Mouse (Mus musculus) MEL (cell line): Measurements from ENCODE around the gene Arid5a. TPM values are rescaled to one million over a fixed set of nuclear protein-coding genes. Genes with fewer than 3 reads are reported as not detected.

Source experiments
- DNase-seq: peaks from one replicate; pipeline ENCODE4 v3.0.0; 2011; ENCODE audit warnings: low read depth, low spot score
- H3K27ac ChIP-seq: 2 replicates; pipeline ENCODE4 v1.5.1; 2012; ENCODE audit warnings: low read depth, mild to moderate bottlenecking, control low read depth, low read length, moderate library complexity; ENCODE audit not compliant: control insufficient read depth
- H3K27me3 ChIP-seq, 2 experiments: fragments of 150-350 bp in 1 of 2; sonication (generic) in 1 of 2; 2 replicates each; pipeline ENCODE4 v1.6.1; 2012; ENCODE audit warnings: low read length in 2 of 2, mild to moderate bottlenecking in 2 of 2, improper control_type of control experiment in 1 of 2, moderate library complexity in 1 of 2; ENCODE audit not compliant: insufficient read depth in 2 of 2, control insufficient read depth in 1 of 2
- H3K36me3 ChIP-seq, 2 experiments: 2 replicates each; pipeline ENCODE4 v1.6.1; 2012 to 2014; ENCODE audit warnings: low read length in 2 of 2, improper control_type of control experiment in 1 of 2, inconsistent platforms in 1 of 2, mild to moderate bottlenecking in 1 of 2; ENCODE audit not compliant: insufficient read depth in 2 of 2, control insufficient read depth in 1 of 2
- H3K4me1 ChIP-seq, 2 experiments: fragments of 150-350 bp in 1 of 2; sonication (generic) in 1 of 2; 2 replicates each; pipeline ENCODE4 v1.6.1; 2012; ENCODE audit warnings: low read length in 2 of 2, improper control_type of control experiment in 1 of 2, mild to moderate bottlenecking in 1 of 2; ENCODE audit not compliant: insufficient read depth in 2 of 2, control insufficient read depth in 1 of 2
- H3K4me3 ChIP-seq, 2 experiments: fragments of 150-350 bp in 1 of 2; sonication (generic) in 1 of 2; 2 replicates each; pipeline ENCODE4 v1.5.1; 2012; ENCODE audit warnings: low read depth in 2 of 2, low read length in 2 of 2, mild to moderate bottlenecking in 2 of 2, moderate library complexity in 2 of 2, control low read depth in 1 of 2, improper control_type of control experiment in 1 of 2; ENCODE audit not compliant: control insufficient read depth in 1 of 2, insufficient read depth in 1 of 2
- H3K79me2 ChIP-seq: 2 replicates; pipeline ENCODE4 v1.6.1; 2012; ENCODE audit warnings: mild to moderate bottlenecking, low read length, moderate library complexity; ENCODE audit not compliant: control insufficient read depth, poor library complexity, insufficient read depth
- H3K9ac ChIP-seq: 2 replicates; pipeline ENCODE4 v1.6.1; 2012; ENCODE audit warnings: low read depth, mild to moderate bottlenecking, control low read depth, low read length, moderate library complexity; ENCODE audit not compliant: control insufficient read depth, poor library complexity, severe bottlenecking
- H3K9me3 ChIP-seq: fragments of 150-350 bp; sonication (generic); replicated peaks from 2 replicates; pipeline ENCODE4 v1.6.1; 2012; ENCODE audit warnings: mild to moderate bottlenecking, low read length, improper control_type of control experiment, moderate library complexity; ENCODE audit not compliant: insufficient read depth
- BHLHE40 ChIP-seq: IDR thresholded peaks from 2 replicates; pipeline ENCODE4 v1.6.1; 2012; ENCODE audit warnings: low read depth, mild to moderate bottlenecking, inconsistent platforms, low read length, improper control_type of control experiment, borderline replicate concordance
- CHD2 ChIP-seq: IDR thresholded peaks from 2 replicates; pipeline ENCODE4 v1.6.1; 2011; ENCODE audit warnings: low read length, improper control_type of control experiment
- CTCF ChIP-seq, 3 experiments: IDR thresholded peaks in 2 of 3; conservative IDR thresholded peaks in 1 of 3; 2 replicates each; pipeline ENCODE4 v1.5.1; 2011 to 2012; ENCODE audit warnings: low read length in 3 of 3, low read depth in 2 of 3, mild to moderate bottlenecking in 2 of 3, improper control_type of control experiment in 1 of 3, inconsistent platforms in 1 of 3, mixed read lengths in 1 of 3, moderate library complexity in 1 of 3; ENCODE audit not compliant: control insufficient read depth in 1 of 3, insufficient read depth in 1 of 3, poor library complexity in 1 of 3, severe bottlenecking in 1 of 3
- ELF1 ChIP-seq: IDR thresholded peaks from 2 replicates; pipeline ENCODE4 v1.6.1; 2014; ENCODE audit warnings: low read depth, mild to moderate bottlenecking, inconsistent platforms, low read length, improper control_type of control experiment, moderate library complexity
- ETS1 ChIP-seq: IDR thresholded peaks from 2 replicates; pipeline ENCODE4 v1.6.1; 2012; ENCODE audit warnings: low read depth, mild to moderate bottlenecking, inconsistent platforms, low read length, improper control_type of control experiment, moderate library complexity
- GABPA ChIP-seq: IDR thresholded peaks from 2 replicates; pipeline ENCODE4 v1.6.1; 2012; ENCODE audit warnings: low read depth, mild to moderate bottlenecking, inconsistent platforms, low read length, improper control_type of control experiment, moderate library complexity
- GATA1 ChIP-seq: IDR thresholded peaks from 2 replicates; pipeline ENCODE4 v1.6.1; 2011; ENCODE audit warnings: low read depth, low read length, improper control_type of control experiment
- HCFC1 ChIP-seq: IDR thresholded peaks from 2 replicates; pipeline ENCODE4 v1.6.1; 2012; ENCODE audit warnings: low read depth, mild to moderate bottlenecking, inconsistent platforms, low read length, improper control_type of control experiment, moderate library complexity
- JUND ChIP-seq: IDR thresholded peaks from 2 replicates; pipeline ENCODE4 v1.6.1; 2011; ENCODE audit warnings: low read depth, mild to moderate bottlenecking, improper control_type of control experiment, low read length
- MAFK ChIP-seq: IDR thresholded peaks from 2 replicates; pipeline ENCODE4 v1.6.1; 2011; ENCODE audit warnings: low read depth, mild to moderate bottlenecking, low read length, improper control_type of control experiment, borderline replicate concordance
- MAX ChIP-seq: IDR thresholded peaks from 2 replicates; pipeline ENCODE4 v1.6.1; 2011; ENCODE audit warnings: low read length, improper control_type of control experiment
- MEF2A ChIP-seq: IDR thresholded peaks from 2 replicates; pipeline ENCODE4 v1.6.1; 2014; ENCODE audit warnings: low read depth, mild to moderate bottlenecking, inconsistent platforms, low read length, improper control_type of control experiment; ENCODE audit not compliant: poor library complexity, insufficient replicate concordance, severe bottlenecking; ENCODE audit errors: extremely low read depth
- MXI1 ChIP-seq: IDR thresholded peaks from 2 replicates; pipeline ENCODE4 v1.6.1; 2011; ENCODE audit warnings: mild to moderate bottlenecking, low read depth, low read length, improper control_type of control experiment
- MYB ChIP-seq: IDR thresholded peaks from 2 replicates; pipeline ENCODE4 v1.6.1; 2011; ENCODE audit warnings: mild to moderate bottlenecking, low read depth, low read length, improper control_type of control experiment
- MYC ChIP-seq: IDR thresholded peaks from 2 replicates; pipeline ENCODE4 v1.6.1; 2011; ENCODE audit warnings: low read depth, mild to moderate bottlenecking, low read length, improper control_type of control experiment, moderate library complexity
- NELFE ChIP-seq: IDR thresholded peaks from 2 replicates; pipeline ENCODE4 v1.6.1; 2011; ENCODE audit warnings: low read depth, low read length, improper control_type of control experiment
- POLR2AphosphoS2 ChIP-seq: IDR thresholded peaks from 2 replicates; pipeline ENCODE4 v1.6.1; 2011; ENCODE audit warnings: low read length, improper control_type of control experiment
- RAD21 ChIP-seq: IDR thresholded peaks from 2 replicates; pipeline ENCODE4 v1.6.1; 2011; ENCODE audit warnings: mild to moderate bottlenecking, low read depth, low read length, improper control_type of control experiment
- SIN3A ChIP-seq: IDR thresholded peaks from 2 replicates; pipeline ENCODE4 v1.6.1; 2012; ENCODE audit warnings: low read length, improper control_type of control experiment, inconsistent platforms
- SMC3 ChIP-seq: IDR thresholded peaks from 2 replicates; pipeline ENCODE4 v1.6.1; 2011; ENCODE audit warnings: low read depth, low read length, improper control_type of control experiment
- TBP ChIP-seq: IDR thresholded peaks from 2 replicates; pipeline ENCODE4 v1.8.0; 2011; ENCODE audit warnings: low read depth, low read length, improper control_type of control experiment
- TCF12 ChIP-seq: IDR thresholded peaks from 2 replicates; pipeline ENCODE4 v1.6.1; 2014; ENCODE audit warnings: low read depth, mild to moderate bottlenecking, inconsistent platforms, low read length, improper control_type of control experiment, moderate library complexity
- ZKSCAN1 ChIP-seq: IDR thresholded peaks from 2 replicates; pipeline ENCODE4 v1.6.1; 2012; ENCODE audit warnings: low read depth, mild to moderate bottlenecking, inconsistent platforms, low read length, improper control_type of control experiment, moderate library complexity
- ZMIZ1 ChIP-seq: IDR thresholded peaks from 2 replicates; pipeline ENCODE4 v1.6.1; 2012; ENCODE audit warnings: low read depth, mild to moderate bottlenecking, inconsistent platforms, low read length, improper control_type of control experiment, moderate library complexity
- polyA plus RNA-seq, 2 experiments: library from polyadenylated mRNA; stranded (reverse) in 1 of 2; unstranded in 1 of 2; fragments of >175 nt in 1 of 2; fragments of >200 nt in 1 of 2; gene quantifications; 2 replicates each; pipeline versions ENCODE4 v1.2.1 to v1.2.4; 2012; ENCODE audit warnings: low replicate concordance in 2 of 2, low read depth in 1 of 2; ENCODE audit not compliant: insufficient read length in 2 of 2, insufficient read depth in 1 of 2, missing spikeins in 1 of 2
- total RNA-seq: library from RNA; depleted of rRNA; stranded (reverse); fragments of 300-350 nt; gene quantifications from 2 replicates; pipeline ENCODE4 v1.2.3, GENCODE M21; 2012

Gene Arid5a
- total and polyA plus RNA-seq, 3 experiments: 4.2 to 9.0 TPM; not detected in 1

DNA sequence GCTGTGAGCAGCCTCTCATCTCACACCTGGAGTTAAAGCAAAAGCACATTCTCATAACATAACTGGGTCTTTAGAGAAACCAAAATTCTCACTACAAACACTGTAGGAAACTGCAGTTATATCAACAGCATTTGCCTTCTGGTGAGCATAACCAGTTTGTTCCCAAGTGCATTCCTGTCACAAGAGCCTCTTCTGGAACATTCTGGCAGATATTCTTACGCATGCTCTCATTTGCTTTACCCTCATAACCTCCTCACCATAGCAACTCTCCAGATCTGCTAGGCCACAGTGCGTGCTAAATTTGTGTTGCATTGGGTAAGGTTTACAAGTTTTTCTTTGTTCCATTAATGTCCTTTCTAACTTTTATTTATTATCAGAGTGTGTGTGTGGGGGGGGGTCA is 48.3 kb upstream of the Arid5a start:
- Histone ChIP-seq H3K4me1 (peaks cover 5 to 12% of the 10 kb centered on the region in 2 experiments), H3K27ac (no peak overlapping the region), H3K9me3 (no peaks in the 10 kb centered on the region), H3K4me3 (no peak overlapping the region), H3K27me3 (no peaks in the 10 kb centered on the region), H3K79me2 (no peaks in the 10 kb centered on the region), H3K9ac (no peak overlapping the region), H3K36me3 (peaks cover 0 to 7% of the 10 kb centered on the region in 2 experiments; a peak in 2 of 4 replicates)
- TF ChIP-seq ZKSCAN1 (no peak), SMC3 (no peak)
- no peak for DNase-seq

DNA sequence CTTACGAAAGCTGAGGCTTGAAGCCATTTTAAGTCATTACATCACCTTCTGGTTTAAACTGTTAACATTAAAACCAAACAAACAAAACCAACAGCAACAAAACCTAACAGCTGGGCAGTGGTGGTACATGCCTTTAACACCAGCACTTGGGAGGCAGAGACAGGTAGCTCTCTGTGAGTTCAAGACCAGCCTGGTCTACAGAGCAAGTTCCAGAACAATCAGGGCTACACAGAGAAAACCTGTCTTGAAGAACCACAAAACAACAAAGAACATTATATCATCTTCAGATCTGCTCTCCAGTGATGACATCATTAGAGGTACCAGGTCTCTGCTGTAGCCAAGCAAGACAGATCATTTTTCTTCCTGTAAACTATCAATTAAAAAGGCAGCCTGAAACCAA is 47.1 kb upstream of the Arid5a start:
- no peaks in the 10 kb centered on the region for H3K27me3 ChIP-seq
- no peaks in the 10 kb centered on the region for H3K9me3 ChIP-seq
- H3K79me2 ChIP-seq: no peaks in the 10 kb centered on the region
- H3K4me3 ChIP-seq: no peak overlapping the region
- no peak for TF ChIP-seq POLR2AphosphoS2
- no peak for TF ChIP-seq BHLHE40
- TF ChIP-seq HCFC1: no peak
- no peak for TF ChIP-seq MAX
- TF ChIP-seq MYB: no peak
- H3K36me3 ChIP-seq: peaks cover 0 to 12% of the 10 kb centered on the region in 2 experiments; a peak in 2 of 4 replicates
- no peak overlapping the region for H3K27ac ChIP-seq
- H3K9ac ChIP-seq: no peak overlapping the region
- H3K4me1 ChIP-seq: peaks cover 7 to 24% of the 10 kb centered on the region in 2 experiments
- no peak for DNase-seq

DNA sequence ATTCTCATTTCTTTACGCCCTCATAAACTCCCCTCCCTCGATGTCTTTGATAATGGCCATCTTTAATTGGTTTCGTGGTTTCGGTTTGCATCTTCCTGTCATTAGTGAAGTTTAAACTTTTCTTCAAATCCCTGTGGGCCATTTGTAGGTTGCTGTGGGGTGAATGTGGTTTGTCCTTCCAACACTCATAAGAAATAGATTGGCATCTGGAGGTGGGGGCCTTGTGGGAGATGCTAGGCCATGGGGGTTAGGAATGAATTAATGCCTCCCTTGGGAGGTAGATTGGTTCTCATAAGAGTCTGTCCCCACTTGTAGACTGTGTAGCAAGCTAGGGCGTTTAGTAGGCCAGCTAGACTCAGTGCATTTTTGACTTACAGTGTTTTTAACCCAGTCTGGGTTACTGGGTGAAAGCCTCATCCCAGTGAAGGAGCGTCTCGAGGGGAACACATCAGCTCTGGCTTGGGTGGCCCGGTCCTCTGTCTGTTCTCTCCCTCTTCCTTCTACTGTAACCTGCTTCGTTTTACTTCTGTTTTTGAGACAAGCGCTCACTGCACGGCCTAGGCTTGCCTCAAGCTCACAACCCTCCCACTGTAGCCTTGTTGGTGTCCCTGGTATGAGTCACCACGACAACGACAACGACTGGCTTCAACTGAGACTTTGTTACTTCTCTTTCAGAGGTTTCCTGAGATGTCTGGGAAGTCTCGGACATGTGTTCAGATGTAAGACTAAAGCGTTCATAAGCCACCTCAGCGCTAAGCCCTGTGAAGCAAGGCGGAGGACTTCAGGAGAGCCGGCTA is 45.6 kb upstream of the Arid5a start:
- H3K4me3 ChIP-seq: peak overlapping the region; percentile 3 to 28; a peak in 2 of 4 replicates
- H3K36me3 ChIP-seq: peaks cover 0 to 12% of the 10 kb centered on the region in 2 experiments; a peak in 2 of 4 replicates
- H3K27me3 ChIP-seq: no peaks in the 10 kb centered on the region
- H3K9me3 ChIP-seq: no peaks in the 10 kb centered on the region
- peak overlapping the region; percentile 61 for H3K27ac ChIP-seq
- no peaks in the 10 kb centered on the region for H3K79me2 ChIP-seq
- peak; percentile 85 for DNase-seq
- peak overlapping the region; percentile 38 for H3K9ac ChIP-seq
- H3K4me1 ChIP-seq: peaks cover 7 to 24% of the 10 kb centered on the region in 2 experiments
- TF ChIP-seq GABPA (no peak), ELF1 (no peak), RAD21 (no peak), ETS1 (0 out of 2 replicates have a peak, but pooled peaks have one; percentile 15), ZKSCAN1 (no peak), MAX (peak; percentile 76), SIN3A (no peak), MEF2A (no peak), CHD2 (no peak), JUND (0 out of 2 replicates have a peak, but pooled peaks have one; percentile 47), NELFE (no peak), CTCF (IDR thresholded peaks at IDR 0.05 in 2 of 3, conservative IDR thresholded peaks at IDR 0.05 in 1 of 3; ENCODE audit: control insufficient read depth in 1 of 3, insufficient read depth in 1 of 3, low read depth in 2 of 3, low read length in 3 of 3, poor library complexity in 1 of 3, severe bottlenecking in 1 of 3) (no peak), MYC (no peak), GATA1 (no peak), TCF12 (no peak), HCFC1 (no peak), POLR2AphosphoS2 (no peak), ZMIZ1 (no peak), MXI1 (no peak), TBP (peak; percentile 34; the same call in 1 of the 2 replicates), MAFK (no peak)
